Mouse (Mus musculus) olfactory bulb, adult 2 months (tissue): ENCODE data around the gene Gli3.

Source experiments
- CTCF ChIP-seq: fragments of 200-500 bp; IDR thresholded peaks from 2 replicates; pipeline ENCODE4 v1.5.1; 2012; ENCODE audit warnings: low read depth, mild to moderate bottlenecking, low read length, moderate library complexity; ENCODE audit not compliant: insufficient read depth
- POLR2A ChIP-seq: fragments of 200-500 bp; IDR thresholded peaks from 2 replicates; pipeline ENCODE4 v1.6.1; 2012; ENCODE audit warnings: mild to moderate bottlenecking, low read depth, low read length, moderate library complexity; ENCODE audit not compliant: insufficient read depth

DNA sequence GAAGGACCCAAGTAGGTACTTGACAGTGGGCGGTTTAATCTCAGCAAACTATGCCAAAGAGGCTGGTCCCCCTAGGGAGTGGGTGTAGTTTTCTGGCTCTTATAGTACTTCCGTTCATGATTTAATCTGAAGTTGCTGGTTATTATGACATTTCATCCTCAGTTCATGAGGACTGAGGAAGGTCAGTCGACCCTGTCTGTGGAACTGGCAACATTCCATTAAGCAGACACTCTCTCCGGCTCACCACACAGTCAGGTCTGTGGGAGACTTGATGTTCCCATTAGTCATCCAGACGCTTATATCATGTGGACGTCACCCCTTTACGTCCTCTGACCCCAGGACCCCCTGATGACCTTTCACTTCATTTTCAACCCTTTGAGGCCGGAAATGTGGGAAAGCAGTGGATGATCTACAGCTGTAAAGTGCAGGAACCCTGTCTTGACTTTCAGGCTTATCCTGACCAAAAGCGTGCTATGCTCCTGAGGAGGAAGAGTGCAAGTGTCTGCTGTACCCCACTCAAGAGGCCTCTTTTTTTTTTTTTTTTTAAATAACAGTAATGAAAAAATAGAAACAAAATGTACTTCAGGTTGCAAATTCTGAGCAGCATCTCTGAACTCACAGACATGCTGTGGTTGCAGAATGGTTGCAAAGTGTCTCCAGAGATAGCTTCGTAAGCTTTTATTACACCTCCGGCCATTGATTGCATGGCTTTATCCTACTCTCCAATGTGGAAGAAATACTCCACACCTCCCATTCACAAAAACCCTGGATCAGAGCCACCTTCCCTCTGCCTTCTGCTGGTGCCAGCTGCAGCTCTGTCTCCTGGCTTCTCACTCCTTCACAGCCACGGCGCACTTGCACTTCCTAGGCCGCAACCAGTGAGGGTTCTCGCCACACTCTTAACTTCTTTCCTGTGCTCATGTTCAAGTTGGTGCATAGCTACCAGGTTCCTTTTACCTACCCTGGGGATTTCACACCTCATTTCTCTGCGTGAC, 125.5 kb downstream of the Gli3 start:
- no peak for TF ChIP-seq CTCF
- no peak for TF ChIP-seq POLR2A
